ENCODE assay signal across 11 mouse cellular contexts in genomic region chr6:28867516-28868251, GRCm38 (mm10). TPM values are rescaled to one million over a fixed set of nuclear protein-coding genes. Genes with fewer than 3 reads are reported as not detected.
DNase-seq lines count a peak whose midpoint lies in the region; ATAC-seq lines count a peak whose summit lies in the region.
"Had no signal": no experiment of that assay in that cellular context is flagged by ENCODE, and none has a peak within 500 bp of the region (broad histone marks: within the 10 kb centered on the region; RNA-seq: fewer than 3 reads in every experiment).

No protein-coding gene starts in this region.

- no peak overlapping the region for H3K9ac ChIP-seq in hindbrain, embryonic 13.5 days
- H3K9ac ChIP-seq in hindbrain, embryonic 11.5 days (ENCODE audit: low read depth, low read length): no peak overlapping the region
- H3K9ac ChIP-seq: midbrain, embryonic 13.5 days had no signal

- intact Hi-C loops in gastrocnemius, postnatal 36 days (cut with DNase I): no loop called here

- no peaks in the 10 kb centered on the region for H3K27me3 ChIP-seq in hindbrain, embryonic 13.5 days
- no peaks in the 10 kb centered on the region for H3K27me3 ChIP-seq in hindbrain, embryonic 11.5 days (ENCODE audit: control insufficient read depth, insufficient read depth, low read length)
- H3K27me3 ChIP-seq: midbrain, embryonic 13.5 days had no signal

- no peak for ATAC-seq in hindbrain, embryonic 13.5 days (ENCODE audit: low FRiP score)
- ATAC-seq in hindbrain, embryonic 11.5 days (ENCODE audit: low FRiP score): no peak
- ATAC-seq: CD4-positive, CD25-positive, alpha-beta regulatory T cell, adult 4 months; midbrain, embryonic 13.5 days had no signal

- H3K4me2 ChIP-seq in hindbrain, embryonic 13.5 days: no peak overlapping the region
- H3K4me2 ChIP-seq in hindbrain, embryonic 11.5 days (replicated peaks; ENCODE audit: low read depth, low read length): no peak overlapping the region
- H3K4me2 ChIP-seq: midbrain, embryonic 13.5 days had no signal

- DNase-seq in hindbrain, embryonic 11.5 days (ENCODE audit: low spot score): no peak
- DNase-seq in urinary bladder, postnatal 14 days (ENCODE audit: low spot score): peak; percentile 28
- no peak for DNase-seq in urinary bladder, adult 2 months (ENCODE audit: low spot score)
- peak; percentile 35 for DNase-seq in lung, postnatal 25 days (ENCODE audit: low spot score)
- no peak for DNase-seq in gastrocnemius, postnatal 36 days
- DNase-seq in frontal cortex, postnatal 10 days (ENCODE audit: low spot score in 2 of 2): no peak
- DNase-seq in frontal cortex, adult 2 months (ENCODE audit: extremely low spot score in 1 of 2, low spot score in 1 of 2): no peak

- no peaks in the 10 kb centered on the region for H3K9me3 ChIP-seq in hindbrain, embryonic 13.5 days
- H3K9me3 ChIP-seq in hindbrain, embryonic 11.5 days (ENCODE audit: control insufficient read depth, low read length): no peaks in the 10 kb centered on the region
- H3K9me3 ChIP-seq: midbrain, embryonic 13.5 days had no signal

- no peaks in the 10 kb centered on the region for H3K36me3 ChIP-seq in hindbrain, embryonic 13.5 days
- H3K36me3 ChIP-seq in hindbrain, embryonic 11.5 days (ENCODE audit: control insufficient read depth, insufficient read depth, low read length): no peaks in the 10 kb centered on the region
- H3K36me3 ChIP-seq: midbrain, embryonic 13.5 days had no signal

- H3K27ac ChIP-seq in hindbrain, embryonic 13.5 days: peak overlapping the region; percentile 10; the same call in 1 of the 2 replicates
- no peak overlapping the region for H3K27ac ChIP-seq in hindbrain, embryonic 11.5 days (ENCODE audit: low read depth, low read length)
- H3K27ac ChIP-seq: midbrain, embryonic 13.5 days had no signal

- 80% methylated on average over 2 of the region's 2 CpGs for WGBS in hindbrain, embryonic 13.5 days
- 83% methylated on average over 2 of the region's 2 CpGs for WGBS in hindbrain, embryonic 11.5 days

- H3K4me1 ChIP-seq in hindbrain, embryonic 13.5 days (replicated peaks): peaks cover 45% of the 10 kb centered on the region
- H3K4me1 ChIP-seq in hindbrain, embryonic 11.5 days (replicated peaks; ENCODE audit: control insufficient read depth, insufficient read depth, low read length): peaks cover 2% of the 10 kb centered on the region

- no peak overlapping the region for H3K4me3 ChIP-seq in hindbrain, embryonic 13.5 days
- H3K4me3 ChIP-seq in hindbrain, embryonic 11.5 days (ENCODE audit: low read depth, low read length): no peak overlapping the region
- H3K4me3 ChIP-seq: midbrain, embryonic 13.5 days had no signal

RNA-seq across cellular contexts. Expression of gene Lrrc4, which starts 36.1 kb away (rescaled TPM):
- 5.6 and 6.4 TPM in 2 replicates for polyA plus RNA-seq in hindbrain, embryonic 13.5 days (2015; fragmentation: Nextera tagmentation; extraction: Ambion mirVana)
- polyA plus RNA-seq in hindbrain, embryonic 11.5 days (2014; fragmentation: Nextera tagmentation; extraction: Ambion mirVana): 4.5 and 4.7 TPM in 2 replicates
- 1.8 and 2.6 TPM in 2 replicates for polyA plus RNA-seq in urinary bladder, adult 2 months (2012; rRNA removed)
- total RNA-seq in gastrocnemius, postnatal 36 days (2021): under 1 TPM; 0.20 to 0.44 TPM
- 46.0 and 49.3 TPM in 2 replicates for polyA plus RNA-seq in frontal cortex, adult 2 months (2012; rRNA removed)
- total RNA-seq: liver, adult 2 months had no signal

Comparison
In these comparisons a context has a peak if more than half of its experiments do, and no peak if none do; other contexts are left out.
1. DNase-seq: peak in urinary bladder, postnatal 14 days (single experiment) and lung, postnatal 25 days (single experiment); none in hindbrain, embryonic 11.5 days (single experiment), urinary bladder, adult 2 months (single experiment), gastrocnemius, postnatal 36 days (0 of 2), frontal cortex, postnatal 10 days (0 of 2) and frontal cortex, adult 2 months (0 of 2).